Comparison of ENCODE assay signal across 8 mouse cellular contexts in genomic region chr8:11635611-11636081, GRCm38 (mm10). TPM values are rescaled to one million over a fixed set of nuclear protein-coding genes. Genes with fewer than 3 reads are reported as not detected.
A peak's percentile ranks its signal among the peaks of the same experiment; 100 is the strongest.
DNase-seq lines count a peak whose midpoint lies in the region; ATAC-seq and TF ChIP-seq lines count a peak whose summit lies in the region.

Gene Ankrd10 (minus strand): TSS chr8:11635757.

- peaks cover 14 to 30% of the 10 kb centered on the region in 2 experiments for H3K36me3 ChIP-seq in CH12.LX (replicated peaks in 1 of 2; ENCODE audit: control insufficient read depth in 1 of 2, insufficient read depth in 1 of 2, low read length in 1 of 2)
- H3K36me3 ChIP-seq in forebrain, embryonic 11.5 days (ENCODE audit: control insufficient read depth, insufficient read depth, low read length) = peaks cover 5% of the 10 kb centered on the region; the same call in 1 of the 2 replicates
- H3K36me3 ChIP-seq in heart, embryonic 16.5 days (ENCODE audit: control insufficient read depth, insufficient read depth) = peaks cover 11% of the 10 kb centered on the region; the same call in 1 of the 2 replicates
- peaks cover 15% of the 10 kb centered on the region for H3K36me3 ChIP-seq in liver, embryonic 15.5 days (replicated peaks)
- H3K36me3 ChIP-seq in neural tube, embryonic 12.5 days = peaks cover 19% of the 10 kb centered on the region

- peak within 1 kb of the TSS; percentile 95 for H3K4me2 ChIP-seq in CH12.LX (ENCODE audit: insufficient read depth, low read depth, poor library complexity, severe bottlenecking)
- H3K4me2 ChIP-seq in forebrain, embryonic 11.5 days (ENCODE audit: low read depth, low read length, severe bottlenecking) = peak within 1 kb of the TSS; percentile 87
- peak within 1 kb of the TSS; percentile 88 for H3K4me2 ChIP-seq in heart, embryonic 16.5 days (ENCODE audit: low read depth, low read length)
- peak within 1 kb of the TSS; percentile 98 for H3K4me2 ChIP-seq in liver, embryonic 15.5 days
- peak within 1 kb of the TSS; percentile 90 for H3K4me2 ChIP-seq in neural tube, embryonic 12.5 days (replicated peaks)

- in situ Hi-C loops in CH12.LX (cut with MboI; ENCODE audit: low pct_ligation_motif_present, low pct_unique_long_range_greater_than_20kb, low sequenced_read_pairs) = no loop called here

- no peak for TF ChIP-seq RAD21 in CH12.LX (IDR thresholded peaks at IDR 0.05; ENCODE audit: low read depth, low read length)

- ATAC-seq in forebrain, embryonic 11.5 days (replicated peaks; ENCODE audit: low FRiP score) = peak; percentile 94
- peak; percentile 93 for ATAC-seq in heart, embryonic 16.5 days (replicated peaks; ENCODE audit: extremely low read depth, insufficient read depth, low FRiP score)
- peak; percentile 93 for ATAC-seq in liver, embryonic 15.5 days (ENCODE audit: insufficient read depth)
- ATAC-seq in neural tube, embryonic 12.5 days (ENCODE audit: low FRiP score, low read depth) = peak; percentile 95

- peak within 1 kb of the TSS; percentile 77 for H3K9ac ChIP-seq in CH12.LX (ENCODE audit: insufficient read depth, low read depth)
- H3K9ac ChIP-seq in forebrain, embryonic 11.5 days (ENCODE audit: low read length) = peak within 1 kb of the TSS; percentile 98
- H3K9ac ChIP-seq in heart, embryonic 16.5 days (ENCODE audit: low read length) = peak within 1 kb of the TSS; percentile 97
- peak within 1 kb of the TSS; percentile 84 for H3K9ac ChIP-seq in liver, embryonic 15.5 days
- peak within 1 kb of the TSS; percentile 89 for H3K9ac ChIP-seq in neural tube, embryonic 12.5 days

- peak within 1 kb of the TSS; percentile 95 to 98 (median 97) for H3K4me3 ChIP-seq in CH12.LX (replicated peaks in 1 of 3; ENCODE audit: low read depth in 2 of 3, low read length in 2 of 3, poor library complexity in 1 of 3)
- peak within 1 kb of the TSS; percentile 95 for H3K4me3 ChIP-seq in forebrain, embryonic 11.5 days (ENCODE audit: low read depth, low read length)
- peak within 1 kb of the TSS; percentile 99 for H3K4me3 ChIP-seq in heart, embryonic 16.5 days (ENCODE audit: low read length)
- peak within 1 kb of the TSS; percentile 94 for H3K4me3 ChIP-seq in liver, embryonic 15.5 days (replicated peaks)
- H3K4me3 ChIP-seq in neural tube, embryonic 12.5 days = peak within 1 kb of the TSS; percentile 78

- H3K79me2 ChIP-seq in CH12.LX (replicated peaks; ENCODE audit: control insufficient read depth, extremely low read depth, insufficient read depth, poor library complexity, severe bottlenecking) = peaks cover 36% of the 10 kb centered on the region

- H3K27ac ChIP-seq in CH12.LX (ENCODE audit: insufficient read depth, low read depth) = peak within 1 kb of the TSS; percentile 93
- H3K27ac ChIP-seq in forebrain, embryonic 11.5 days (ENCODE audit: low read depth, low read length) = peak within 1 kb of the TSS; percentile 99
- H3K27ac ChIP-seq in heart, embryonic 16.5 days (ENCODE audit: low read length) = peak within 1 kb of the TSS; percentile 100
- peak within 1 kb of the TSS; percentile 94 for H3K27ac ChIP-seq in liver, embryonic 15.5 days (replicated peaks)
- H3K27ac ChIP-seq in neural tube, embryonic 12.5 days = peak within 1 kb of the TSS; percentile 88

- WGBS in forebrain, embryonic 11.5 days = under 1% methylated on average over 40 of the region's 40 CpGs
- under 1% methylated on average over 40 of the region's 40 CpGs for WGBS in heart, embryonic 16.5 days
- WGBS in liver, embryonic 15.5 days (ENCODE audit: insufficient replicate concordance) = 0% methylated on average over 40 of the region's 40 CpGs
- under 1% methylated on average over 40 of the region's 40 CpGs for WGBS in neural tube, embryonic 12.5 days

- peak; percentile 94 for TF ChIP-seq POLR2A in CH12.LX (IDR thresholded peaks at IDR 0.05; ENCODE audit: low read depth, low read length)

- H3K27me3 ChIP-seq in CH12.LX (replicated peaks) = no peaks in the 10 kb centered on the region
- H3K27me3 ChIP-seq in forebrain, embryonic 11.5 days (ENCODE audit: control insufficient read depth, insufficient read depth, low read length) = no peaks in the 10 kb centered on the region
- no peaks in the 10 kb centered on the region for H3K27me3 ChIP-seq in heart, embryonic 16.5 days (ENCODE audit: control insufficient read depth, insufficient read depth, low read length)
- H3K27me3 ChIP-seq in liver, embryonic 15.5 days = no peaks in the 10 kb centered on the region
- no peaks in the 10 kb centered on the region for H3K27me3 ChIP-seq in neural tube, embryonic 12.5 days (replicated peaks)

- dilution Hi-C loops in CH12.LX (cut with MboI; ENCODE audit: extremely low pct_ligation_motif_present, extremely low pct_unique_long_range_greater_than_20kb, low sequenced_read_pairs) = no loop called here

- TF ChIP-seq CTCF in CH12.LX (conservative IDR thresholded peaks at IDR 0.05 in 1 of 2, IDR thresholded peaks at IDR 0.05 in 1 of 2; ENCODE audit: low read depth in 2 of 2, low read length in 2 of 2) = no peak

- peaks cover 3 to 28% of the 10 kb centered on the region in 2 experiments; a peak in 3 of 4 replicates for H3K4me1 ChIP-seq in CH12.LX (ENCODE audit: control insufficient read depth in 1 of 2, insufficient read depth in 2 of 2)
- peaks cover 17% of the 10 kb centered on the region for H3K4me1 ChIP-seq in forebrain, embryonic 11.5 days (replicated peaks; ENCODE audit: control insufficient read depth, insufficient read depth, low read length)
- peaks cover 30% of the 10 kb centered on the region for H3K4me1 ChIP-seq in heart, embryonic 16.5 days (ENCODE audit: control insufficient read depth, insufficient read depth, low read length)
- H3K4me1 ChIP-seq in liver, embryonic 15.5 days (replicated peaks) = peaks cover 41% of the 10 kb centered on the region
- peaks cover 28% of the 10 kb centered on the region for H3K4me1 ChIP-seq in neural tube, embryonic 12.5 days

- peak; percentile 95 for DNase-seq in CH12.LX (ENCODE audit: extremely low read depth)
- peak; percentile 89 for DNase-seq in c-Kit-positive CD71-positive TER-119-negative erythroid progenitor cells, embryonic 14.5 days (ENCODE audit: low read depth)
- DNase-seq in forebrain, embryonic 11.5 days (ENCODE audit: low spot score) = peak; percentile 99
- peak; percentile 98 for DNase-seq in kidney, postnatal 36 days
- DNase-seq in telencephalon, adult 2 months (ENCODE audit: low read depth, low spot score) = peak; percentile 95

- H3K9me3 ChIP-seq in CH12.LX (replicated peaks; ENCODE audit: low read length) = no peaks in the 10 kb centered on the region
- H3K9me3 ChIP-seq in forebrain, embryonic 11.5 days (ENCODE audit: control insufficient read depth, low read length) = no peaks in the 10 kb centered on the region
- no peaks in the 10 kb centered on the region for H3K9me3 ChIP-seq in heart, embryonic 16.5 days (replicated peaks; ENCODE audit: control insufficient read depth, low read length)
- H3K9me3 ChIP-seq in liver, embryonic 15.5 days (replicated peaks) = no peaks in the 10 kb centered on the region
- no peaks in the 10 kb centered on the region for H3K9me3 ChIP-seq in neural tube, embryonic 12.5 days

- no peak for TF ChIP-seq EP300 in CH12.LX (IDR thresholded peaks at IDR 0.05; ENCODE audit: low read length)

TF ChIP-seq in CH12.LX, 34 proteins besides CTCF, POLR2A, EP300 and RAD21 (continues in another document):
- TF ChIP-seq MYC (IDR thresholded peaks at IDR 0.05; ENCODE audit: low read depth, low read length) (no peak), JUND (conservative IDR thresholded peaks at IDR 0.05; ENCODE audit: low read depth, low read length) (no peak), MXI1 (IDR thresholded peaks at IDR 0.05; ENCODE audit: low read depth, low read length) (no peak), SMC3 (IDR thresholded peaks at IDR 0.05; ENCODE audit: low read depth, low read length) (no peak), USF2 (conservative IDR thresholded peaks at IDR 0.05; ENCODE audit: low read depth, low read length) (no peak), BHLHE40 (IDR thresholded peaks at IDR 0.05; ENCODE audit: low read depth, low read length) (no peak; the same call in 1 of the 2 replicates), ZMIZ1 (IDR thresholded peaks at IDR 0.05; ENCODE audit: low read depth, low read length) (peak; percentile 95), POLR2AphosphoS2 (IDR thresholded peaks at IDR 0.05; ENCODE audit: low read depth, low read length) (peak; percentile 68; the same call in 1 of the 2 replicates), CHD2 (IDR thresholded peaks at IDR 0.05; ENCODE audit: low read length) (no peak), USF1 (IDR thresholded peaks at IDR 0.05; ENCODE audit: low read depth, low read length) (no peak), E2F4 (IDR thresholded peaks at IDR 0.05; ENCODE audit: insufficient replicate concordance, low read depth, low read length) (no peak), ZC3H11A (IDR thresholded peaks at IDR 0.05; ENCODE audit: low read depth, low read length) (no peak), MEF2A (IDR thresholded peaks at IDR 0.05; ENCODE audit: borderline replicate concordance, low read depth, low read length) (no peak), MAZ (IDR thresholded peaks at IDR 0.05; ENCODE audit: low read depth, low read length) (peak; percentile 69), GABPA (IDR thresholded peaks at IDR 0.05; ENCODE audit: insufficient replicate concordance, low read depth, low read length) (no peak), JUN (IDR thresholded peaks at IDR 0.05; ENCODE audit: insufficient read depth, low read depth, low read length) (no peak), NELFE (IDR thresholded peaks at IDR 0.05; ENCODE audit: low read depth, low read length) (peak; percentile 89), ELF1 (IDR thresholded peaks at IDR 0.05; ENCODE audit: low read depth, low read length) (peak; percentile 20; the same call in 1 of the 2 replicates), TBP (conservative IDR thresholded peaks at IDR 0.05; ENCODE audit: low read depth, low read length) (0 out of 2 replicates have a peak, but pooled peaks have one; percentile 20), CHD1 (IDR thresholded peaks at IDR 0.05; ENCODE audit: low read depth, low read length) (no peak), HCFC1 (IDR thresholded peaks at IDR 0.05; ENCODE audit: low read depth, low read length) (no peak; the same call in 1 of the 2 replicates), RCOR1 (conservative IDR thresholded peaks at IDR 0.05; ENCODE audit: low read depth, low read length) (no peak), MAFK (IDR thresholded peaks at IDR 0.05; ENCODE audit: insufficient replicate concordance, low read length) (no peak)

RNA-seq across cellular contexts. Expression of gene Ankrd10, which starts in this region (rescaled TPM):
- total RNA-seq in CH12.LX (2012; rRNA removed) (39.0 and 50.4 TPM in 2 replicates), CH12.LX (2014; rRNA removed) (46.9 and 59.5 TPM in 2 replicates)
- polyA plus RNA-seq in CH12.LX (2012; ENCODE audit: insufficient read length, low read depth) = 32.8 and 36.9 TPM in 2 replicates
- polyA plus RNA-seq in forebrain, embryonic 11.5 days (2014; fragmentation: Nextera tagmentation; extraction: Ambion mirVana) = 133 and 143 TPM in 2 replicates
- polyA plus RNA-seq in heart, embryonic 16.5 days (2015; fragmentation: Nextera tagmentation; extraction: Ambion mirVana) = 71.4 and 72.3 TPM in 2 replicates
- 22.1 and 23.7 TPM in 2 replicates for polyA plus RNA-seq in liver, embryonic 15.5 days (2015; fragmentation: Nextera tagmentation; extraction: Ambion mirVana)
- polyA plus RNA-seq in neural tube, embryonic 12.5 days (2016; fragmentation: Nextera tagmentation; extraction: Ambion mirVana) = 101 and 103 TPM in 2 replicates

Comparison
In these comparisons a context has a peak if more than half of its experiments do, and no peak if none do; other contexts are left out.
1. Peak in every context shown above with its lines: DNase-seq, ATAC-seq, H3K4me3 ChIP-seq and H3K27ac ChIP-seq.